Mouse (Mus musculus) kidney, embryonic 14.5 days (tissue): ENCODE results near the gene Slc43a2. TPM values are rescaled to one million over a fixed set of nuclear protein-coding genes. Genes with fewer than 3 reads are reported as not detected.
"Not testable (repeated sequence)": the region's sequence is repeated elsewhere in the genome, so short reads cannot be mapped to it uniquely, and the experiment has no call there.

Experiments
- ATAC-seq: fragments of 200-750 bp; cut with Nextera tagmentation; 2 replicates; pipeline ENCODE4 v1.8.0; 2017; ENCODE audit warnings: moderate number of reproducible peaks, mild to moderate bottlenecking, moderate TSS enrichment, moderate library complexity; ENCODE audit not compliant: low FRiP score, low TSS enrichment
- H3K27ac ChIP-seq: fragments of 300-500 bp; sonication (generic); 2 replicates; pipeline ENCODE4 v1.5.1; 2014; ENCODE audit warnings: low read depth, mild to moderate bottlenecking, low read length, moderate library complexity, mixed read lengths
- H3K27me3 ChIP-seq: fragments of 300-500 bp; sonication (generic); 2 replicates; pipeline ENCODE4 v1.6.1; 2014; ENCODE audit warnings: mild to moderate bottlenecking, low read length; ENCODE audit not compliant: control insufficient read depth, insufficient read depth
- H3K36me3 ChIP-seq: fragments of 300-500 bp; sonication (generic); 2 replicates; pipeline ENCODE4 v1.6.1; 2014; ENCODE audit warnings: low read length, mixed read lengths; ENCODE audit not compliant: control insufficient read depth, insufficient read depth
- H3K4me1 ChIP-seq: fragments of 300-500 bp; sonication (generic); 2 replicates; pipeline ENCODE4 v1.6.1; 2014; ENCODE audit warnings: low read length, mixed read lengths; ENCODE audit not compliant: control insufficient read depth, insufficient read depth
- H3K4me2 ChIP-seq: fragments of 300-500 bp; sonication (generic); replicated peaks from 2 replicates; pipeline ENCODE4 v1.6.1; 2014; ENCODE audit warnings: low read depth, mild to moderate bottlenecking, low read length
- H3K4me3 ChIP-seq: fragments of 300-500 bp; sonication (generic); 2 replicates; pipeline ENCODE4 v1.5.1; 2014; ENCODE audit warnings: mild to moderate bottlenecking, low read length
- H3K9ac ChIP-seq: fragments of 300-500 bp; sonication (generic); 2 replicates; pipeline ENCODE4 v1.6.1; 2014; ENCODE audit warnings: low read depth, mild to moderate bottlenecking, low read length, moderate library complexity
- H3K9me3 ChIP-seq: fragments of 300-500 bp; sonication (generic); 2 replicates; pipeline ENCODE4 v1.6.1; 2016; ENCODE audit warnings: low read length; ENCODE audit not compliant: control insufficient read depth
- WGBS: fragments of 180-500 bp; shearing (Covaris S2); extraction: QIAGEN DNeasy Blood & Tissue Kit; methylation state at CpG from one replicate; pipeline ENCODE4 v1.1.7; 2014; 5-methylcytosine and 5-hydroxymethylcytosine counted together
- polyA plus RNA-seq: library from polyadenylated mRNA; unstranded; fragments of >200 nt; fragmentation: Nextera tagmentation; extraction: Ambion mirVana; gene quantifications from 2 replicates; pipeline ENCODE4 v1.2.1, GENCODE M21; 2014

Slc43a2 gene
- polyA plus RNA-seq, 1 experiment from 2014 or later: 6.0 TPM

DNA sequence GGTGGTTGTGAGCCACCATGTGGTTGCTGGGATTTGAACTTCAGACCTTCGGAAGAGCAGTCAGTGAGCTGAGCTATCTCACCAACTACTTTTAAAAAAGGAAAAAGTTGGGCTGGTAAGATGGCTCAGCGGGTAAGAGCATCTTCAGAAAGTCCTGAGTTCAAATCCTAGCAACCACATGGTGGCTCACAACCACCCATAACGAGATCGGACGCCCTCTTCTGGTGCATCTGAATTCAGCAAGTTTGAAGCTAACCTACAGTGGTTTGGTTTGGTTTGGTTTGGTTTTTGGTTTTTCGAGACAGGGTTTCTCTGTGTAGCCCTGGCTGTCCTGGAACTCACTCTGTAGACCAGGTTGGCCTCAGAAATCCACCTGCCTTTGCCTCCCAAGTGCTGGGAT, 24.5 kb downstream of the Slc43a2 start:
- H3K4me2 ChIP-seq, ATAC-seq, H3K36me3 ChIP-seq, H3K27ac ChIP-seq, H3K4me3 ChIP-seq, H3K27me3 ChIP-seq, H3K9ac ChIP-seq, H3K9me3 ChIP-seq: not testable (repeated sequence)
- WGBS: 96% methylated on average over 6 of the region's 6 CpGs
- H3K4me1 ChIP-seq: peaks cover 22% of the 10 kb centered on the region

DNA sequence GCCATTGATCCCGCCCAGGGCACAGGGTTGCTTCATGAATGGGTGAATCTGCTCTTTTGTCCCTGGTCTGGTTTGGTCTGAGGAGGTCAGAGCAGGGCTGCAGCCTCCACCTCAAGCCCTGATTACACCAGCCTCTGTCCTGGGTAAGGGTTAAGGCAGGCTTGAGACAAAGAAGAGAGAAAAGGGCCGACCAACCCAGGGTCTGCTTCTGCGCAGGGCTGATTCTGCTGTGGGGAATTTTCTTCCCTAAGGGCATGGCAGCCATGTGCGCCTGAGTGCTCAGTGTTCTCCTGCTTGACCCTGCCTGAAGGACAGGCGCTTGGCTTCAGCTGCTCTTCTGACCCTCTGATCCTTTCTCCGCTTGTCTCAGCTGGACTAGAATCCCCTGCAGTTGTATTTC, 25.6 kb downstream of the Slc43a2 start:
- H3K9ac ChIP-seq: no peak overlapping the region
- ATAC-seq: no peak
- H3K27me3 ChIP-seq: no peaks in the 10 kb centered on the region
- WGBS: 84% methylated on average over 6 of the region's 6 CpGs
- peaks cover 10% of the 10 kb centered on the region for H3K4me1 ChIP-seq
- H3K9me3 ChIP-seq: no peaks in the 10 kb centered on the region
- H3K4me2 ChIP-seq: no peak overlapping the region
- no peak overlapping the region for H3K27ac ChIP-seq
- no peak overlapping the region for H3K4me3 ChIP-seq
- H3K36me3 ChIP-seq: no peaks in the 10 kb centered on the region; the same call in 1 of the 2 replicates

DNA sequence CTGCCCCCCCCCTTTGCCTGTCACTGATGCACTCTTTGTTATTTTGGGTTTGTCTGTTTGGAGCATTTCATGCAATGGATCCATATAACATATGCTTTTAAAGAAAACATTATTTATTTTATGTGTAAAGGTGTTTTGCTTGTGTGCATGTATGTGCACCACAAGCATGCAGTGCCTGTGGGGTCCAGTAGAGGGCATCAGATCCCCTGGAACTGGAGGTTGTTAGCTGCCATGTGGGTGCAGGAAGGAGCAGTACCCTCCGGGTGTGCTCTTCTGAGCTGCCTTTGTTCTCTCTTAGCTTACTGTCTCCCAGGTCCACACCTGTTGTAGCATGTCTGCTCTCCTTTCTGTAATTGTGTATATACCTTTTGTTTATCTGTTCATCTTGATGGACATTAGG, 26.6 kb downstream of the Slc43a2 start:
- Histone ChIP-seq H3K9me3 (no peaks in the 10 kb centered on the region), H3K9ac (no peak overlapping the region), H3K27me3 (no peaks in the 10 kb centered on the region), H3K36me3 (no peaks in the 10 kb centered on the region; the same call in 1 of the 2 replicates), H3K27ac (no peak overlapping the region), H3K4me2 (no peak overlapping the region), H3K4me3 (no peak overlapping the region), H3K4me1 (peaks cover 6% of the 10 kb centered on the region; the same call in 1 of the 2 replicates)
- ATAC-seq: no peak
- WGBS: 91% methylated on average over 1 of the region's 1 CpGs

- WGBS: 89% methylated on average over 8 of the region's 8 CpGs
- H3K27ac ChIP-seq: no peak overlapping the region
- no peak overlapping the region for H3K4me3 ChIP-seq
- H3K36me3 ChIP-seq: no peaks in the 10 kb centered on the region; the same call in 1 of the 2 replicates
- H3K4me1 ChIP-seq: 0 out of 2 replicates have a peak, but pooled peaks cover 5% of the 10 kb centered on the region
- no peak overlapping the region for H3K9ac ChIP-seq
- no peak overlapping the region for H3K4me2 ChIP-seq
- ATAC-seq: no peak
- no peaks in the 10 kb centered on the region for H3K27me3 ChIP-seq
- H3K9me3 ChIP-seq: no peaks in the 10 kb centered on the region
Observed at GRCm38 (mm10) chr11:75559870-75560504, 28.5 kb downstream of the Slc43a2 start.

DNA sequence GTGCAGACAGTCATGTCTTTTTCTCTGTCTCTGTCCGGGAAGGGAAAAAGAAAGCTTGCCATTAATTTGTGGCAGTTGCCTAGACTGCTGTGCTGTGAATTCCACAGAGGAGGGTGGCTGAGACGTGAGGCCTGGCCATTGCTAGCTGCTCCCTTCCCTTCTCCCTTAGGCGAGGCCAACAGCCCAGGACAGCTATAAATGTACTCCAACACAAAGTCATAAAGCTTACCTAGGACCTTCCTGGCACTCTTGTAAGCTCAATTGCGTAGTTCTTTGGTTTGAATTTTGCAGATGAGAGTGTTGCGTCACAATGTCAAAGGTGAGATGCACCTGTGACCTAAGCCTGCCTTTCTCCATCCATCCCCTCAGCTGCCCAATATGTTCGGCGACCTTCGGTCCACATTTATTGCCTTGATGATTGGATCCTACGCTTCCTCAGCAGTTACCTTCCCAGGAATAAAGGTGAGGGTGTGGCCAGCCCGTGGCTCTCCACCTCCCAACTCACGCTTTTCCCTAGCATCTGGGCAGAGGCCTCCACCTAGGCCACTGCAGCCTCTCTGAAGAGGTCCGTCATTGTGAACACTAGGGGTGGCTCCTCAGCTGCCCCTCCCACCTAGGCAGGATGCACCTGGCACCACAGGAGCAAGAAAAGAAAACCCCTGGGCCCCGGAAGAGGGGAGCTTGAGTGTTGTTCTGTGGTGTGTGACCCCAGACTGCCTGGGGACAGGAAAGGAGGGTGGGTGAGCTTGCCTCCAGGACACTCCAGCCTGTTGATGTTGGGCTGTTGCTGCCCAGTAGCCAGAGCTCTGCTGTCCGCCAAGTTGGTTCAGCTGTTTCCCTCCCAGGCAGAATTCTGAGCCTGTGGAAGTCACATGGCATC, 29.3 kb downstream of the Slc43a2 start:
- no peaks in the 10 kb centered on the region; the same call in 1 of the 2 replicates for H3K36me3 ChIP-seq
- no peaks in the 10 kb centered on the region for H3K9me3 ChIP-seq
- H3K27me3 ChIP-seq: no peaks in the 10 kb centered on the region
- no peak overlapping the region for H3K9ac ChIP-seq
- H3K4me3 ChIP-seq: no peak overlapping the region
- peaks cover 5% of the 10 kb centered on the region; the same call in 1 of the 2 replicates for H3K4me1 ChIP-seq
- no peak overlapping the region for H3K4me2 ChIP-seq
- WGBS: 65% methylated on average over 14 of the region's 14 CpGs
- no peak for ATAC-seq
- H3K27ac ChIP-seq: no peak overlapping the region

DNA sequence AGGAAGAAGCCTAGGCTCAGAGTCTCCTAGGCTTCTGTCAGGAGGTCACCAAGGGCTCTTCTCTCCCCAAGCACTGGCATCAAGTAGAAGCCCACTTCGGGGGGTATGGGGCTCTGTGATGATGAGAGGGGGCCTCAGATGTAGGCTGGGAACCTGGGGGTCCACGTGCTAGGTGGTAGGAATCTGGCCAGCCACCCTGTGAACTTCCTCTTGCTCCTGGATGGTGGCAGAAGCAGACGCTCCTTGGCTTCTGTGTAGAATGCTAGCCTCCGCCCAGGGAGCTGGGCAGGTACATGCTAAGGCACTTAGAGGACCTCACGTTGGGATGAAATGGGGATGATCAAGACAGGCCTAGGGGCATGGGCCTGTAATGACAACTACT, 29.9 kb downstream of the Slc43a2 start:
- no peaks in the 10 kb centered on the region; the same call in 1 of the 2 replicates for H3K36me3 ChIP-seq
- H3K4me2 ChIP-seq: no peak overlapping the region
- H3K9me3 ChIP-seq: no peaks in the 10 kb centered on the region
- H3K9ac ChIP-seq: no peak overlapping the region
- H3K27me3 ChIP-seq: no peaks in the 10 kb centered on the region
- WGBS: 91% methylated on average over 5 of the region's 5 CpGs
- no peak overlapping the region for H3K27ac ChIP-seq
- peaks cover 9% of the 10 kb centered on the region; the same call in 1 of the 2 replicates for H3K4me1 ChIP-seq
- no peak for ATAC-seq
- H3K4me3 ChIP-seq: no peak overlapping the region

GRCm38 (mm10) chr11:75562840-75563239, 31.3 kb downstream of the Slc43a2 start:
- Histone ChIP-seq H3K9ac (no peak overlapping the region), H3K9me3 (no peaks in the 10 kb centered on the region), H3K27me3 (no peaks in the 10 kb centered on the region), H3K4me1 (peaks cover 10% of the 10 kb centered on the region; the same call in 1 of the 2 replicates), H3K36me3 (no peaks in the 10 kb centered on the region; the same call in 1 of the 2 replicates), H3K4me2 (no peak overlapping the region), H3K27ac (no peak overlapping the region), H3K4me3 (no peak overlapping the region)
- 90% methylated on average over 8 of the region's 8 CpGs for WGBS
- ATAC-seq: no peak

GRCm38 (mm10) chr11:75563851-75564548, 32.5 kb downstream of the Slc43a2 start:
- Histone ChIP-seq H3K9ac (no peak overlapping the region), H3K27me3 (no peaks in the 10 kb centered on the region), H3K9me3 (no peaks in the 10 kb centered on the region), H3K36me3 (no peaks in the 10 kb centered on the region; the same call in 1 of the 2 replicates), H3K27ac (no peak overlapping the region), H3K4me3 (no peak overlapping the region), H3K4me1 (peaks cover 10% of the 10 kb centered on the region; the same call in 1 of the 2 replicates), H3K4me2 (no peak overlapping the region)
- ATAC-seq: no peak
- WGBS: 67% methylated on average over 18 of the region's 18 CpGs
